Mouse (Mus musculus) cortical plate, adult 2 months (tissue): ENCODE data around the gene 2410137M14Rik.

Source experiments
- CTCF ChIP-seq: fragments of 200-500 bp; IDR thresholded peaks from 2 replicates; pipeline ENCODE4 v1.5.1; 2011; ENCODE audit warnings: mild to moderate bottlenecking, control low read depth, low read length; ENCODE audit not compliant: insufficient read depth; ENCODE audit errors: extremely low read depth
- POLR2A ChIP-seq: fragments of 200-500 bp; IDR thresholded peaks from 2 replicates; pipeline ENCODE4 v1.6.1; 2011; ENCODE audit warnings: mild to moderate bottlenecking, low read length, control low read depth; ENCODE audit not compliant: insufficient read depth; ENCODE audit errors: extremely low read depth

DNA sequence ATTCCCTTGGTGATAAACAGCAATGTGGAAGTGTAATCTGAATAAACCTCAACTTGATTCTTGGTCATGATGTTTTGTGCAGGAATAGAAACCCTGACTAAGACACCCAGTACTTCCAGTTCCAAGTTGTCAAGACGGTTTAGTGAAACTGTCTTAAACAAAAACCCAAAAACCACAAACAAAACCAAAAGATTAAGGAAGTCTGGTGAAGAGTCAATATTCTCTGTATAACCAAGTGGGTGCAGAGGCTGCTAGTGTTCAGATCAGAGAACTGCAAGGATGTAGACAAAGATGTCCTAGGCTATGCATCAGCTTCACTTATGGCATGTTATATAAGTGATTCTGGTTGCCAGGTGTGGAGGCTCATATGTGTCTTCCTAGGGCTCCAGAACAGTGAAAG is 14.2 kb downstream of the 2410137M14Rik start:
- TF ChIP-seq POLR2A (no peak), CTCF (no peak)
